Mouse (Mus musculus): ENCODE results near the gene Camkmt.

GRCm38 (mm10) chr17:85377496-85377895 is 287.1 kb downstream of the Camkmt start:
- TF ChIP-seq CTCF (conservative IDR thresholded peaks at IDR 0.05; ENCODE audit: insufficient read depth, insufficient read length, low read depth, low read length) (no peak), POLR2A (IDR thresholded peaks at IDR 0.05; ENCODE audit: low read depth, low read length) (no peak)
